Mouse (Mus musculus): Measurements from ENCODE around the gene Arhgap21. TPM values are rescaled to one million over a fixed set of nuclear protein-coding genes. Genes with fewer than 3 reads are reported as not detected.

Arhgap21 gene
- polyA plus RNA-seq, 1 experiment from 2014 or later: 11.8 TPM

- Histone ChIP-seq H3K4me3 (no peak overlapping the region), H3K9ac (no peak overlapping the region), H3K36me3 (peaks cover 18% of the 10 kb centered on the region), H3K4me1 (no peaks in the 10 kb centered on the region), H3K9me3 (no peaks in the 10 kb centered on the region), H3K4me2 (no peak overlapping the region), H3K27me3 (no peaks in the 10 kb centered on the region), H3K27ac (no peak overlapping the region)
- WGBS: 38% methylated on average over 2 of the region's 2 CpGs
- no peak for ATAC-seq (ENCODE audit: borderline replicate concordance, extremely low read depth, low FRiP score, low TSS enrichment)
Measured at GRCm38 (mm10) chr2:20869212-20869965, 99.3 kb downstream of the Arhgap21 start.

- no peak overlapping the region for H3K4me2 ChIP-seq
- no peak for ATAC-seq (ENCODE audit: borderline replicate concordance, extremely low read depth, low FRiP score, low TSS enrichment)
Measured at GRCm38 (mm10) chr2:20868052-20868451, 100.6 kb downstream of the Arhgap21 start.

GRCm38 (mm10) chr2:20865795-20866194 lies 102.9 kb downstream of the Arhgap21 start:
- H3K36me3 ChIP-seq: peaks cover 44% of the 10 kb centered on the region
- WGBS: 80% methylated on average over 3 of the region's 3 CpGs

More at GRCm38 (mm10) chr2:20868052-20868451, 100.6 kb downstream of the Arhgap21 start:
- Histone ChIP-seq H3K4me3 (no peak overlapping the region), H3K36me3 (peaks cover 21% of the 10 kb centered on the region), H3K4me1 (no peaks in the 10 kb centered on the region), H3K9me3 (no peaks in the 10 kb centered on the region), H3K27ac (no peak overlapping the region), H3K9ac (no peak overlapping the region), H3K27me3 (no peaks in the 10 kb centered on the region)

GRCm38 (mm10) chr2:20864569-20864968 lies 104.1 kb downstream of the Arhgap21 start:
- WGBS: 61% methylated on average over 2 of the region's 2 CpGs
- Histone ChIP-seq H3K27ac (no peak overlapping the region), H3K9me3 (no peaks in the 10 kb centered on the region), H3K36me3 (peaks cover 53% of the 10 kb centered on the region), H3K9ac (no peak overlapping the region), H3K4me3 (no peak overlapping the region), H3K27me3 (no peaks in the 10 kb centered on the region), H3K4me1 (no peaks in the 10 kb centered on the region), H3K4me2 (no peak overlapping the region)
- ATAC-seq (ENCODE audit: borderline replicate concordance, extremely low read depth, low FRiP score, low TSS enrichment): no peak

More at GRCm38 (mm10) chr2:20865795-20866194, 102.9 kb downstream of the Arhgap21 start:
- Histone ChIP-seq H3K9ac (no peak overlapping the region), H3K27ac (no peak overlapping the region), H3K27me3 (no peaks in the 10 kb centered on the region), H3K9me3 (no peaks in the 10 kb centered on the region), H3K4me3 (no peak overlapping the region), H3K4me2 (no peak overlapping the region), H3K4me1 (no peaks in the 10 kb centered on the region)
- no peak for ATAC-seq (ENCODE audit: borderline replicate concordance, extremely low read depth, low FRiP score, low TSS enrichment)

GRCm38 (mm10) chr2:20860756-20861155 lies 107.9 kb downstream of the Arhgap21 start:
- Histone ChIP-seq H3K4me2 (no peak overlapping the region), H3K27ac (no peak overlapping the region), H3K27me3 (no peaks in the 10 kb centered on the region), H3K4me3 (no peak overlapping the region), H3K9me3 (no peaks in the 10 kb centered on the region), H3K36me3 (peaks cover 70% of the 10 kb centered on the region), H3K9ac (no peak overlapping the region), H3K4me1 (no peaks in the 10 kb centered on the region)
- ATAC-seq (ENCODE audit: borderline replicate concordance, extremely low read depth, low FRiP score, low TSS enrichment): no peak
- WGBS: 81% methylated on average over 5 of the region's 5 CpGs

- no peak for ATAC-seq (ENCODE audit: borderline replicate concordance, extremely low read depth, low FRiP score, low TSS enrichment)
- peaks cover 65% of the 10 kb centered on the region for H3K36me3 ChIP-seq
- 85% methylated on average over 18 of the region's 18 CpGs for WGBS
Measured at GRCm38 (mm10) chr2:20849346-20849745, 119.3 kb downstream of the Arhgap21 start.

GRCm38 (mm10) chr2:20831608-20832406 lies 136.9 kb downstream of the Arhgap21 start:
- Histone ChIP-seq H3K4me1 (no peaks in the 10 kb centered on the region), H3K27me3 (no peaks in the 10 kb centered on the region), H3K4me3 (no peak overlapping the region), H3K36me3 (no peaks in the 10 kb centered on the region), H3K9me3 (no peaks in the 10 kb centered on the region), H3K27ac (no peak overlapping the region), H3K9ac (no peak overlapping the region), H3K4me2 (no peak overlapping the region)
- no peak for ATAC-seq (ENCODE audit: borderline replicate concordance, extremely low read depth, low FRiP score, low TSS enrichment)
- 76% methylated on average over 3 of the region's 3 CpGs for WGBS

More at GRCm38 (mm10) chr2:20849346-20849745, 119.3 kb downstream of the Arhgap21 start:
- Histone ChIP-seq H3K9ac (no peak overlapping the region), H3K4me2 (no peak overlapping the region), H3K9me3 (no peaks in the 10 kb centered on the region), H3K4me3 (no peak overlapping the region), H3K27me3 (no peaks in the 10 kb centered on the region), H3K27ac (no peak overlapping the region), H3K4me1 (no peaks in the 10 kb centered on the region)

GRCm38 (mm10) chr2:20830882-20831281 lies 137.8 kb downstream of the Arhgap21 start:
- no peak overlapping the region for H3K9ac ChIP-seq
- no peak overlapping the region for H3K4me2 ChIP-seq
- no peaks in the 10 kb centered on the region for H3K27me3 ChIP-seq
- no peak overlapping the region for H3K27ac ChIP-seq
- 63% methylated on average over 3 of the region's 3 CpGs for WGBS
- H3K9me3 ChIP-seq: no peaks in the 10 kb centered on the region
- no peaks in the 10 kb centered on the region for H3K36me3 ChIP-seq
- no peak for ATAC-seq (ENCODE audit: borderline replicate concordance, extremely low read depth, low FRiP score, low TSS enrichment)
- no peaks in the 10 kb centered on the region for H3K4me1 ChIP-seq
- no peak overlapping the region for H3K4me3 ChIP-seq

GRCm38 (mm10) chr2:20826258-20826657 lies 142.4 kb downstream of the Arhgap21 start:
- no peaks in the 10 kb centered on the region for H3K27me3 ChIP-seq
- H3K9ac ChIP-seq: no peak overlapping the region
- no peak overlapping the region for H3K4me2 ChIP-seq
- no peak overlapping the region for H3K4me3 ChIP-seq
- H3K36me3 ChIP-seq: no peaks in the 10 kb centered on the region
- no peaks in the 10 kb centered on the region for H3K4me1 ChIP-seq
- no peak overlapping the region for H3K27ac ChIP-seq
- H3K9me3 ChIP-seq: no peaks in the 10 kb centered on the region
- no peak for ATAC-seq (ENCODE audit: borderline replicate concordance, extremely low read depth, low FRiP score, low TSS enrichment)

GRCm38 (mm10) chr2:20818226-20818625 lies 150.5 kb downstream of the Arhgap21 start:
- WGBS: 85% methylated on average over 7 of the region's 7 CpGs
- Histone ChIP-seq H3K36me3 (no peaks in the 10 kb centered on the region), H3K4me1 (no peaks in the 10 kb centered on the region), H3K9ac (no peak overlapping the region), H3K4me3 (no peak overlapping the region), H3K27me3 (no peaks in the 10 kb centered on the region), H3K27ac (no peak overlapping the region), H3K9me3 (no peaks in the 10 kb centered on the region), H3K4me2 (no peak overlapping the region)
- ATAC-seq (ENCODE audit: borderline replicate concordance, extremely low read depth, low FRiP score, low TSS enrichment): no peak

- no peak overlapping the region for H3K9ac ChIP-seq
- H3K4me2 ChIP-seq: no peak overlapping the region
- no peaks in the 10 kb centered on the region for H3K9me3 ChIP-seq
- 88% methylated on average over 2 of the region's 2 CpGs for WGBS
- H3K27ac ChIP-seq: no peak overlapping the region
- H3K4me3 ChIP-seq: no peak overlapping the region
- no peaks in the 10 kb centered on the region for H3K27me3 ChIP-seq
- no peaks in the 10 kb centered on the region for H3K36me3 ChIP-seq
- ATAC-seq (ENCODE audit: borderline replicate concordance, extremely low read depth, low FRiP score, low TSS enrichment): no peak
- H3K4me1 ChIP-seq: no peaks in the 10 kb centered on the region
Measured at GRCm38 (mm10) chr2:20813986-20814385, 154.7 kb downstream of the Arhgap21 start.

- H3K4me1 ChIP-seq: no peaks in the 10 kb centered on the region
- H3K27ac ChIP-seq: no peak overlapping the region
- 73% methylated on average over 8 of the region's 8 CpGs for WGBS
- no peaks in the 10 kb centered on the region; the same call in 1 of the 2 replicates for H3K36me3 ChIP-seq
- no peaks in the 10 kb centered on the region for H3K27me3 ChIP-seq
- no peaks in the 10 kb centered on the region for H3K9me3 ChIP-seq
- H3K4me3 ChIP-seq: no peak overlapping the region
- ATAC-seq (ENCODE audit: borderline replicate concordance, extremely low read depth, low FRiP score, low TSS enrichment): no peak
- H3K4me2 ChIP-seq: no peak overlapping the region
- no peak overlapping the region for H3K9ac ChIP-seq
Measured at GRCm38 (mm10) chr2:20811506-20811905, 157.2 kb downstream of the Arhgap21 start.

All from lung, embryonic 15.5 days (tissue).